Mouse (Mus musculus): Measurements from ENCODE around the gene Fam136a. TPM values are rescaled to one million over a fixed set of nuclear protein-coding genes. Genes with fewer than 3 reads are reported as not detected.

Gene Fam136a
- polyA plus RNA-seq, 1 experiment, result 8.9 TPM

- 92% methylated on average over 5 of the region's 5 CpGs for WGBS
- no peak overlapping the region for H3K4me3 ChIP-seq (ENCODE audit: extremely low read depth, insufficient read depth, insufficient read length)
- H3K27me3 ChIP-seq (ENCODE audit: control insufficient read depth, insufficient read depth, low read length), result no peaks in the 10 kb centered on the region
- no peak overlapping the region for H3K27ac ChIP-seq (ENCODE audit: insufficient read depth, low read length)
- no peaks in the 10 kb centered on the region for H3K4me1 ChIP-seq (ENCODE audit: control insufficient read depth, insufficient read depth, insufficient read length)
- H3K36me3 ChIP-seq (ENCODE audit: control insufficient read depth, insufficient read depth, low read length), result peaks cover 7% of the 10 kb centered on the region
- DNase-seq (ENCODE audit: low read depth in 1 of 2, low spot score in 2 of 2), result no peak
- no peak for TF ChIP-seq POLR2A (IDR thresholded peaks at IDR 0.05; ENCODE audit: low read depth, low read length)
- no peak for TF ChIP-seq CTCF (IDR thresholded peaks at IDR 0.05; ENCODE audit: extremely low read depth, insufficient read depth, insufficient read length, insufficient replicate concordance)
Observed at GRCm38 (mm10) chr6:86385362-86386104, 20.1 kb downstream of the Fam136a start.

- Histone ChIP-seq H3K36me3 (ENCODE audit: control insufficient read depth, insufficient read depth, low read length) (peaks cover 11% of the 10 kb centered on the region), H3K4me3 (ENCODE audit: extremely low read depth, insufficient read depth, insufficient read length) (no peak overlapping the region), H3K27me3 (ENCODE audit: control insufficient read depth, insufficient read depth, low read length) (no peaks in the 10 kb centered on the region), H3K27ac (ENCODE audit: insufficient read depth, low read length) (no peak overlapping the region), H3K4me1 (ENCODE audit: control insufficient read depth, insufficient read depth, insufficient read length) (no peaks in the 10 kb centered on the region)
- TF ChIP-seq CTCF (IDR thresholded peaks at IDR 0.05; ENCODE audit: extremely low read depth, insufficient read depth, insufficient read length, insufficient replicate concordance) (no peak), POLR2A (IDR thresholded peaks at IDR 0.05; ENCODE audit: low read depth, low read length) (no peak)
- WGBS, result 91% methylated on average over 12 of the region's 12 CpGs
- no peak for DNase-seq (ENCODE audit: low read depth in 1 of 2, low spot score in 2 of 2)
Observed at GRCm38 (mm10) chr6:86387313-86387712, 21.9 kb downstream of the Fam136a start.

- H3K36me3 ChIP-seq (ENCODE audit: control insufficient read depth, insufficient read depth, low read length), result peaks cover 11% of the 10 kb centered on the region
Observed at GRCm38 (mm10) chr6:86388461-86388860, 23.0 kb downstream of the Fam136a start.

GRCm38 (mm10) chr6:86391326-86391725, 25.9 kb downstream of the Fam136a start:
- Histone ChIP-seq H3K4me3 (ENCODE audit: extremely low read depth, insufficient read depth, insufficient read length) (no peak overlapping the region), H3K4me1 (ENCODE audit: control insufficient read depth, insufficient read depth, insufficient read length) (no peaks in the 10 kb centered on the region; the same call in 1 of the 2 replicates), H3K27me3 (ENCODE audit: control insufficient read depth, insufficient read depth, low read length) (no peaks in the 10 kb centered on the region), H3K36me3 (ENCODE audit: control insufficient read depth, insufficient read depth, low read length) (peaks cover 11% of the 10 kb centered on the region), H3K27ac (ENCODE audit: insufficient read depth, low read length) (no peak overlapping the region)
- WGBS, result 91% methylated on average over 5 of the region's 5 CpGs
- TF ChIP-seq POLR2A (IDR thresholded peaks at IDR 0.05; ENCODE audit: low read depth, low read length) (no peak), CTCF (IDR thresholded peaks at IDR 0.05; ENCODE audit: extremely low read depth, insufficient read depth, insufficient read length, insufficient replicate concordance) (no peak)
- DNase-seq (ENCODE audit: low read depth in 1 of 2, low spot score in 2 of 2), result no peak

More at GRCm38 (mm10) chr6:86388461-86388860, 23.0 kb downstream of the Fam136a start:
- Histone ChIP-seq H3K4me3 (ENCODE audit: extremely low read depth, insufficient read depth, insufficient read length) (no peak overlapping the region), H3K27ac (ENCODE audit: insufficient read depth, low read length) (no peak overlapping the region), H3K4me1 (ENCODE audit: control insufficient read depth, insufficient read depth, insufficient read length) (no peaks in the 10 kb centered on the region), H3K27me3 (ENCODE audit: control insufficient read depth, insufficient read depth, low read length) (no peaks in the 10 kb centered on the region)
- no peak for TF ChIP-seq CTCF (IDR thresholded peaks at IDR 0.05; ENCODE audit: extremely low read depth, insufficient read depth, insufficient read length, insufficient replicate concordance)
- TF ChIP-seq POLR2A (IDR thresholded peaks at IDR 0.05; ENCODE audit: low read depth, low read length), result no peak
- no peak for DNase-seq (ENCODE audit: low read depth in 1 of 2, low spot score in 2 of 2)
- WGBS, result 87% methylated on average over 18 of the region's 18 CpGs

GRCm38 (mm10) chr6:86393187-86393586, 27.7 kb downstream of the Fam136a start:
- Histone ChIP-seq H3K27ac (ENCODE audit: insufficient read depth, low read length) (no peak overlapping the region), H3K4me3 (ENCODE audit: extremely low read depth, insufficient read depth, insufficient read length) (no peak overlapping the region), H3K4me1 (ENCODE audit: control insufficient read depth, insufficient read depth, insufficient read length) (peaks cover 5% of the 10 kb centered on the region), H3K36me3 (ENCODE audit: control insufficient read depth, insufficient read depth, low read length) (peaks cover 9% of the 10 kb centered on the region), H3K27me3 (ENCODE audit: control insufficient read depth, insufficient read depth, low read length) (no peaks in the 10 kb centered on the region)
- 92% methylated on average over 1 of the region's 1 CpGs for WGBS
- no peak for DNase-seq (ENCODE audit: low read depth in 1 of 2, low spot score in 2 of 2)
- TF ChIP-seq CTCF (IDR thresholded peaks at IDR 0.05; ENCODE audit: extremely low read depth, insufficient read depth, insufficient read length, insufficient replicate concordance) (no peak), POLR2A (IDR thresholded peaks at IDR 0.05; ENCODE audit: low read depth, low read length) (no peak)

GRCm38 (mm10) chr6:86394078-86394720, 28.8 kb downstream of the Fam136a start:
- 93% methylated on average over 17 of the region's 17 CpGs for WGBS
- Histone ChIP-seq H3K4me1 (ENCODE audit: control insufficient read depth, insufficient read depth, insufficient read length) (peaks cover 5% of the 10 kb centered on the region), H3K27me3 (ENCODE audit: control insufficient read depth, insufficient read depth, low read length) (no peaks in the 10 kb centered on the region), H3K4me3 (ENCODE audit: extremely low read depth, insufficient read depth, insufficient read length) (no peak overlapping the region), H3K27ac (ENCODE audit: insufficient read depth, low read length) (no peak overlapping the region), H3K36me3 (ENCODE audit: control insufficient read depth, insufficient read depth, low read length) (peaks cover 4% of the 10 kb centered on the region)
- DNase-seq (ENCODE audit: low read depth in 1 of 2, low spot score in 2 of 2), result no peak
- TF ChIP-seq CTCF (IDR thresholded peaks at IDR 0.05; ENCODE audit: extremely low read depth, insufficient read depth, insufficient read length, insufficient replicate concordance) (no peak), POLR2A (IDR thresholded peaks at IDR 0.05; ENCODE audit: low read depth, low read length) (no peak)

- H3K27ac ChIP-seq (ENCODE audit: insufficient read depth, low read length), result no peak overlapping the region
- peaks cover 4% of the 10 kb centered on the region for H3K36me3 ChIP-seq (ENCODE audit: control insufficient read depth, insufficient read depth, low read length)
- DNase-seq (ENCODE audit: low read depth in 1 of 2, low spot score in 2 of 2), result no peak
Observed at GRCm38 (mm10) chr6:86395021-86395420, 29.6 kb downstream of the Fam136a start.

More at GRCm38 (mm10) chr6:86395021-86395420, 29.6 kb downstream of the Fam136a start:
- Histone ChIP-seq H3K4me3 (ENCODE audit: extremely low read depth, insufficient read depth, insufficient read length) (no peak overlapping the region), H3K27me3 (ENCODE audit: control insufficient read depth, insufficient read depth, low read length) (no peaks in the 10 kb centered on the region), H3K4me1 (ENCODE audit: control insufficient read depth, insufficient read depth, insufficient read length) (peaks cover 5% of the 10 kb centered on the region)
- 95% methylated on average over 9 of the region's 9 CpGs for WGBS
- TF ChIP-seq CTCF (IDR thresholded peaks at IDR 0.05; ENCODE audit: extremely low read depth, insufficient read depth, insufficient read length, insufficient replicate concordance) (no peak), POLR2A (IDR thresholded peaks at IDR 0.05; ENCODE audit: low read depth, low read length) (no peak)

Data from spleen, adult 2 months (tissue).